Mouse (Mus musculus) c-Kit-positive CD71-positive TER-119-positive erythroid progenitor cells, embryonic 14.5 days (primary cell): ENCODE results near the gene Snx12.
"Not testable (repeated sequence)": the region's sequence is repeated elsewhere in the genome, so short reads cannot be mapped to it uniquely, and the experiment has no call there.

Experiments
- DNase-seq: peaks from one replicate; pipeline ENCODE4 v3.0.0-alpha.2; 2013; ENCODE audit warnings: low spot score

The Snx12 gene

GRCm38 (mm10) chrX:101131992-101132791, 90.2 kb downstream of the Snx12 start:
- peak; percentile 53 for DNase-seq

- peak; percentile 64 for DNase-seq
Observed at GRCm38 (mm10) chrX:101131001-101131400, 91.4 kb downstream of the Snx12 start.

GRCm38 (mm10) chrX:101128559-101128958, 93.8 kb downstream of the Snx12 start:
- no peak for DNase-seq

GRCm38 (mm10) chrX:101126977-101127376, 95.4 kb downstream of the Snx12 start:
- no peak for DNase-seq

GRCm38 (mm10) chrX:101126474-101126955, 95.8 kb downstream of the Snx12 start:
- no peak for DNase-seq

- DNase-seq: no peak
Observed at GRCm38 (mm10) chrX:101120546-101120945, 101.8 kb downstream of the Snx12 start.

- no peak for DNase-seq
Observed at GRCm38 (mm10) chrX:101085920-101086319, 136.4 kb downstream of the Snx12 start, which contains the start of gene Slc7a3. TSS of gene Slc7a3 (minus strand) at chrX:101086020.

GRCm38 (mm10) chrX:101085211-101085610, 137.2 kb downstream of the Snx12 start:
- DNase-seq: not testable (repeated sequence)

DNA sequence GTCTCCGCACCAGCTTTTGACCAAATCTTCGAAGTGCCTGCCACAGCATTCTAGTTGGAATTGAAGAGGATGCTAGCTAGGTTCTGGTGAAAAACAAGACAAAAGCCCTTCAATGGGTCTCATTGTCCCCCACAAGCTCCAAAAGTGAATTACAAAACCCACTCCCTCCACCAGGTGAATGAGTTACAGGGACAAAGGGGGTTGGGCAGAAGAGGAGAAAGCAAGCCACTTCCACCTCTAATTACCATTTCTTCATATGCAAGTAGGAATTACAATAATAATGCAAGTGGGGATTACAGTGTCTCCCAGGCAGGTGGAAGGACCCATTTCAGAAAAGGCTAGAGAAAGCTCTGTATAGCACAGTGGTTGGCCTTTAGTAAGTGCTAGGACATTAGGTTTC, 138.2 kb downstream of the Snx12 start:
- DNase-seq: no peak

DNA sequence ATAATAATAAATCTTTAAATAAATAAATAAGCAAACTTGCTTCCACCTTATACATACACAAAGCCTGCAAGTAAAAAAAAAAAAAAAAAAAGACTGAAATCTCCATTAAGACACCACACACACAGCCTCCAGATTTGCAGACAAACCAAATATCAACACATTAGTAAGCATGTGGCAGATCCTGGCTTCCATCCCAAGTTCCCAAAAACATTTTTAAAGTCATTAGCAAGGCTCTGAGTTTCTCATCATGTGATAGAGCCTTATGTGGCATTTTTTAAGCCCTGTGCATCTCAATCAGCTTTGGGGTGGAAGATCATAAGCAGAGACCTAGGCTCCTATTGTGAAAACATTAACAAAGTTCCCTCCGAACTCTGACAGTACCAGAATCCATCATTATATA, 157.1 kb downstream of the Snx12 start:
- DNase-seq: no peak

DNA sequence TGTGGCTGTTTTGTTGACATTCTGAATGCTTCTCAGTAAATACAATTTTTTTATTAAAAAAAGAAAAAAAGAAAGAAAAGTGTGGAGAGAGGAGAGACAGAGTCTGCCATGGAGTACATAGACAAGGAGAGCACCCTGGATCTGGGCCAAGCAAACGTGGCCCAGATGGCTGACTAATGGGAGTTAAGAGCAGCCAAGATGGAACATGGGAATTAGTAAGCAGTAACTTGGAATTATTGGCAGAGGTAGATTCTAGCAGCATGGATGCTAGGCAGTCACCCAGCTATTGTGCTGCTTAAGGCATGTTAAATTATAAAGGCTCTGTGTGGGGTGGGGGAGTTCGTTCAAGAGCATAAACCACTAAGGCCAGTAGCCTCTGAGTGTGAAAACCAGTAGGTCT, 158.9 kb downstream of the Snx12 start:
- no peak for DNase-seq

DNA sequence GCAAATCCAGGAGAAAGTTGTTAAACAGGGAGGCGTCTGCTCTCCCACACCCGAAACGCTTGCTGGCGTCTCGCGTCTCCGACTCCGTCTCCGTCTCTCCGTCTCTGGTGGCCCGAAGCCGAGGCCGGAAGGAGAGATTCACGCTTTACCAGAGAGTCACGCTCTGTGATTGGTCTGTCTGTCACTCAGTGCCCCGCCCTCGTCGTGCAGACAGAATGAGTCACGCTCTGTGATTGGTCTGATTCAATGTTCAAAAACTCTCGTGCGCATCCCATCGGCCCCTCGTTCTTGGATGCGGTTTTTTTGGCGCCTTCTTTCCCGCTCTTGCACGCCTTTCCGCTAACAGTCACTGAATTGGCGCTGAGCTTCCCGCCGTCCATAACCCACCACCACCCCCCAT, 162.8 kb downstream of the Snx12 start, which contains the start of gene Tex11:
Gene Tex11 (minus strand): TSS at position 127 of the 400 bp plus-strand sequence.
- no peak for DNase-seq
